Mouse (Mus musculus) spleen, adult 2 months (tissue): ENCODE results near the gene Ppp1r11.

ENCODE experiments used
- CTCF ChIP-seq: fragments of 200-500 bp; IDR thresholded peaks from 2 replicates; pipeline ENCODE4 v1.5.1; 2011; ENCODE audit warnings: mild to moderate bottlenecking, inconsistent platforms; ENCODE audit not compliant: insufficient read depth, insufficient read length, insufficient replicate concordance; ENCODE audit errors: extremely low read depth
- POLR2A ChIP-seq: fragments of 200-500 bp; IDR thresholded peaks from 2 replicates; pipeline ENCODE4 v1.6.1; 2011; ENCODE audit warnings: low read depth, low read length, inconsistent platforms

DNA sequence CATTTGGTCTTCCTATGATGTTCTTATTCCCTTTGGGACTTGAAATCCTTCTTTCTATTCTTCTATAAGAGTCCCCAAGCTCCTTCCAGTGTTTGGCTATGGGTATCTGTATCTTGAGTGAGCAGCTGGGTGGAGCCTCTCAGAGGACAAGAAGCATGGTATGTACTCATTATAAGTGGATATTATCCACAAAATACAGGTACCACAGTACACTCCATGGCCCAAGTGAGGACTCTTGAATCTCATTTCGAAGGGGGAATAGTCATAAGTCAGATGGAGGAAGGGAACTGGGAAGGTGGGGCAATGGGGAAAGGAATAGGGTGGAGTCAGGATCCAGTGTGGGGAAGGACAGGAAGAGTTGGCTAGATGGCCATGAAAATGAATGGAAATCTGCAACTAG, 1.5 kb upstream of the Ppp1r11 start:
- TF ChIP-seq CTCF: no peak
- no peak for TF ChIP-seq POLR2A
